Mouse (Mus musculus): ENCODE measurements around the gene Meis2.

DNA sequence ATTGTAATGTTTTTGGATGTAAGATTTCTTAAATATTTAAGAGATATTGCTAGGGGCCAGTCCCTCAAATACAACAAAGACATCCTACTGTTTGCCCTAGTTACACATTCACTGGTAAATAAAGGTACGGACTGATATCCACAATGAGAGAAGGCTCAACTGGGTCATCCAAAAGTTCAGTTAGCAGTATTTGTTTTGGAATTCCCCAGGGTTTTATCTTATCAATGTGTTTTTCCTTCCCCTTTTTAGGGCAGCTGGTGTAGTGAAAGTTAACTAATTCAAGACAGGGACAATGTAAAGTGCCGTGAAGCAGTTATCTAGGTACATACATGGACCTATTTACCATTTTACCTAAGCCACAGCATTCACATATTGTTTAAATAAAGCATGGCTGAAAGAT, 132.4 kb downstream of the Meis2 start:
- TF ChIP-seq CTCF (IDR thresholded peaks at IDR 0.05; ENCODE audit: borderline replicate concordance, extremely low read depth, insufficient read depth, insufficient read length) (no peak), POLR2A (IDR thresholded peaks at IDR 0.05; ENCODE audit: borderline replicate concordance, extremely low read depth, insufficient read depth, insufficient read length, poor library complexity, severe bottlenecking) (no peak)
